Mouse (Mus musculus) left cerebral cortex, postnatal 14 days (tissue): ENCODE measurements around the gene Adgrl3. TPM values are rescaled to one million over a fixed set of nuclear protein-coding genes. Genes with fewer than 3 reads are reported as not detected.

Experiments used
- microRNA-seq, 2 experiments: library from miRNA; unstranded; fragments of <30 nt; microRNA quantifications; one replicate each; pipeline ENCODE4 v1.2.0; 2022
- total RNA-seq, 2 experiments: library from RNA; stranded (reverse); gene quantifications; 2 replicates each; pipeline ENCODE4 v1.2.3; 2021

Adgrl3 gene
- total RNA-seq, 2 experiments from 2014 or later: 208 to 211 TPM

Small RNA genes within 50 kb of the gene (microRNA-seq; reads per million reads assigned to microRNA genes)
- gene Gm22048: 0 reads per million in 2 experiments
